Mouse (Mus musculus) activated CD4-positive, CD25-positive, alpha-beta regulatory T cell, adult 4 months (primary cell): ENCODE data around the gene H2-DMb1. TPM values are rescaled to one million over a fixed set of nuclear protein-coding genes. Genes with fewer than 3 reads are reported as not detected.

ENCODE experiments used
- ATAC-seq: one replicate; pipeline ENCODE4 v1.8.0; 2017
- polyA plus RNA-seq, 2 experiments: library from polyadenylated mRNA; unstranded; fragments of 100-300 nt; shearing (Covaris generic); gene quantifications; one replicate each; pipeline ENCODE4 v1.2.1; 2017

The H2-DMb1 gene
- polyA plus RNA-seq, 2 experiments from 2014 or later: 1.9 to 3.7 TPM

DNA sequence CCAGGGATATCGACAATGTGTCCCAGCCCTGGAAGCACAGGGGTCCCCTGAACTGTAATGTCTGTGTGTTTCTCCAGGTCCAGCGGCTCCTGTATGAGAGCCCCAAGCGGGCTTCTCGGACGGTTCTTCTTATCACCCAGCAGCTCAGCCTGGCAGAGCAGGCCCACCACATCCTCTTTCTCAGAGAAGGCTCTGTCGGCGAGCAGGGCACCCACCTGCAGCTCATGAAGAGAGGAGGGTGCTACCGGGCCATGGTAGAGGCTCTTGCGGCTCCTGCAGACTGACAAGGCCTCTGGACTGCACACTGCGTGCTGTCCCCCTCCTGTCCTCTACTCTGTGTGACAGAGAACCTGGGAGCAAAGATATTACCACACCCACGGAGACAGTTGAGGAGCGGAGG lies 43.6 kb downstream of the H2-DMb1 start:
- peak; percentile 73 for ATAC-seq

DNA sequence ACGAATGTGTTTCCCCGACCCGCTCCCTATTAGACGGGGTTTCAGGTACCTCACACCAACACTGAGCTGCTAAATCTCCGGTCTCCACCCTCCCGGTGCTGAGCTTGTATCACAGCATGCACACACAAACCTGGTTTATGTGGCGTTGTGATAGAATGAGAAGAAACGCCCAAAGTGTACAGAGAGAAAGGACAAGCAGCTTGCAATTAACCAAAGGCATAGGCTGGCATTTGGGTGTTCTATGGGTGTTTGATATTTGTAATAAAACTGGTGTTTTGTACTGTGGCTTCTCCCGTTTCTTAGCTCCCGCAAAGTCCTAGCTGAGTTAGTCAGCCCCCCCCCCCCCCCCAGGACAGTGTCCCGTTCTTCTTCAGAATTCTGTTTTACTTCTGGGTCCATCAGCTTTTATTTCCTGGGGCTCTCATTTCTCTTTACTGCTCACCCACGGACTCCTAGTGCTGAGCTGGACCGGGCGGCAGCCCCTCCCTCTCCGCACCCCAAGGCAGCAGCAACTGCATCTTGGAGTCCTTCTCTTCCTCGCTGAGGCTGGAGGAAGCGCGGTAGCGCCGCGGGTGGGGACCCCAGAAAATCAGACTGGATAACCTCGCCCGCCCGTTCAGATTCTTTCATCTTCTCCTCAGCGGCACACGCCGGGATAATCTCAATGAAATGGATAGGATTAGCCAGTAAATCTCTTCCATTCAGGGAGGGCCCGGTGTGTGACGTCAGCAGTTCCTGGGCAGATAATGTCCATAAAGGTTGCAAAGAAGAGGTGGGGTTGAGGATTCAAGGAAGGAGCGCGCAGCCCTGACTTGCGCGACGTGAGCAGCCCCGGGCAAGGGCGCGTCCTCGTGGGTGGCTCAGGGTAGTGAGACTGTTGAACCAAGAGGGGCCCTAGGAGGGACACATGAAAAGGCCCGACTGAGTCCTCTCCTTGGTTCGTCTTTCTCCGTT lies 44.3 kb downstream of the H2-DMb1 start, which contains the start of gene Psmb8:
Gene Psmb8 (plus strand): TSS at position 781 of the 954 bp plus-strand sequence.
- ATAC-seq: peak; percentile 48

DNA sequence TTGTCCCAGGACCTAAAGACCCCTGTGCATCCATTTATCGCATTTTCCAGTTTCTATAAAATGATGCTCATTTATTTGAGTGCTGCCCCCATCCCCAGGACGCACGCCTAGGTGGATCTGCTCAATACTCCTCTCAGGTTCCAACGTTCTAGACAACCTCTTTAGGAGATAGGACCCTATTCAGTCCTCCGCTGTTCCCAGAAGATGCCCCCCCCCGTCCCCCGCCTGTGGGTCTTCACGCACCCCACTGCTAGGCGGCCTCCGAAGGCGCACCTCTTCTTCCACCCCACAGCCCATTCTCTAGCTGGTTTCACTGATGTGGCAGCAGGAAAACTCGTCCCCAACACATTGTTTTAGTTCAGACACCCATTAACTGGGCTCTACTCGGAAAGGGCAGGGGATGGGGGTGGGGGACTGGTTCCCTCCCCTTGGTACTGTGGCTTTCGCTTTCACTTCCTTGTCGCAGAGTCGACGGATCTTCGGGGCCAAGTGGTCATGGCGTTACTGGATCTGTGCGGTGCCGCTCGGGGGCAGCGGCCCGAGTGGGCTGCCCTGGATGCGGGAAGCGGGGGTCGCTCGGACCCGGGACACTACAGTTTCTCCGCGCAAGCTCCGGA lies 45.1 kb downstream of the H2-DMb1 start:
- peak; percentile 62 for ATAC-seq

DNA sequence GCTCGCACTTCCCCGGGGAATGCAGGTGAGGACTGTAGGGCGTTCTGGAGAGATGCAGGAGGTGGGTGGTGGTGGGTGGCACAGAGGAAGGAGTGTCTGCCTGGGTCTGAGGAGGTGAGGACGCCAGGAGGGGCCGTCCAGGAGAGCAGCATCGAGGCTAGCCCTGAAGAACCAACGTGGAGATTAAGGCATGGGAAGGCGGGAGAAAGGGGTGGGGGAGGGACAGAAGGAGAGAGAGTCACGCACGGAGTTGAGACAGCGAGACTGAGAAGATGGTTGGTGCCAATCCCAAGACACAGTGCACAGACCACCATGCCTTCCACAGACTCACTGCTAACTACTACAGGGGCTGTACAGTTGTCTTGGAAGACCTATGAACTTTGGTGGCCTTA lies 45.6 kb downstream of the H2-DMb1 start:
- ATAC-seq: no peak

DNA sequence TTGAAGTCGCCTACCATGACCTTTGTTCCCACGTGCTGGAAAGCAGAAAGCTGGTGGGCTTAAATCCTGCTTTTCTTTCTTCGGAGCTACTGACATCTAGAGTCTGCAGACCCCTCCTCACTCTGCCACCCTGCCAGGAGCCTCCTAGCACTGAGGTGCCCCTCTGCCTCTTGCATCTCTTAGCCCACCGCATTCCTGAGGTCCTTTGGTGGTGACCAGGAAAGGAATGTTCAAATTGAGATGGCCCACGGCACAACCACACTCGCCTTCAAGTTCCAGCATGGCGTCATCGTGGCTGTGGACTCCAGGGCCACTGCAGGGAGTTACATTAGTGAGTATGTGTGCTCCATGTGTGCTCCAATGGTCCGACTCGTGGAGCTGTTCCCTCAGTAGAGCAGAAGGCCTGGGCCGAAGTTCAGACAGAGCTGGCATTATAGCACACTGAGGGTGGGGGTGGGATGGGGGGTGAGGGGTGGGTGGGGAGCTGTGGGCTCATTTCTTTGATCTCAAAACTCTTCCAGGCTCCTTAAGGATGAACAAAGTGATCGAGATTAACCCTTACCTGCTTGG lies 46.3 kb downstream of the H2-DMb1 start:
- ATAC-seq: no peak

DNA sequence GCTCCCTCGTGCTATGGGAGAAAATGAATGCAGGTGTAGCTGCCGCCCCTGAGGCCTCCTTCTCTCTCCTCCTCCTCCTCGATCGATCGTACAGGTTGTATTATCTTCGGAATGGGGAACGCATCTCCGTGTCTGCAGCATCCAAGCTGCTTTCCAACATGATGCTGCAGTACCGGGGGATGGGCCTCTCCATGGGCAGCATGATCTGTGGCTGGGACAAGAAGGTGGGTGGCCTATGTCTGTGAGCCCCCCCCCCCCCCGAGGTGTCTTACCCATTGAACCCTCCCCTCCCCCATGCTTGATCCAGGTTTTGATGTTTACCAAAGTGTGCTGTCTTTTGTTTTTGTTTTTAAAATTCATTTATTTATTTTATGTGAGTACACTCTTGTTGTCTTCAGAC lies 47.2 kb downstream of the H2-DMb1 start:
- ATAC-seq: no peak

DNA sequence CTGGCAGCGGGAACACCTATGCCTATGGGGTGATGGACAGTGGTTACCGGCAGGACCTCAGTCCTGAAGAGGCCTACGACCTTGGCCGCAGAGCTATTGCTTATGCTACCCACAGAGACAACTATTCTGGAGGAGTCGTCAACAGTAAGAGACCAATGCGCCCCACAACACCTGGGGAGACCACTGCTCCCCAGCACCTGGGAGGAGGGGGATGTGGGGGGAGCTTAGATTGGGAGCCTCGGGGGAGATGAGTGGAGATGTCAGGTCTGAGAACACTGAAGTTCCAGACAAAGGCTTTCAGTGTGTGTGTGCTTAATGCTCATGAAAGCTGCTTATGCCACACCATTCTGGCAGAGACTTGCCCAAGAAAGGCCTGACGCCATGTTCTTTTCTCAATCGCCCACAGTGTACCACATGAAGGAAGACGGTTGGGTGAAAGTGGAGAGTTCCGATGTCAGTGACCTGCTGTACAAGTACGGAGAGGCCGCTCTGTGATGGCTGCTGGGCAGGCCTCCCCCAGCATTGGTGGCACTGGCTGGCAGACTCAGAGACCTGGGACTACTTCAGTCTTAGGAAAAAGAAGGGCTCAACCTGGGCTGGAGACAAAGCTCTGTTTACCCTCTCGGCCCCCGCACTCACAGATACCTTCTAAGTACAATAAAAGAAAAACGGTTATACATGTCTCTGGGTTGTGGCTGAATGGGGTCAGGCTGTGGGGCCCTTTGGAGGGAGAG lies 48.1 kb downstream of the H2-DMb1 start:
- no peak for ATAC-seq

DNA sequence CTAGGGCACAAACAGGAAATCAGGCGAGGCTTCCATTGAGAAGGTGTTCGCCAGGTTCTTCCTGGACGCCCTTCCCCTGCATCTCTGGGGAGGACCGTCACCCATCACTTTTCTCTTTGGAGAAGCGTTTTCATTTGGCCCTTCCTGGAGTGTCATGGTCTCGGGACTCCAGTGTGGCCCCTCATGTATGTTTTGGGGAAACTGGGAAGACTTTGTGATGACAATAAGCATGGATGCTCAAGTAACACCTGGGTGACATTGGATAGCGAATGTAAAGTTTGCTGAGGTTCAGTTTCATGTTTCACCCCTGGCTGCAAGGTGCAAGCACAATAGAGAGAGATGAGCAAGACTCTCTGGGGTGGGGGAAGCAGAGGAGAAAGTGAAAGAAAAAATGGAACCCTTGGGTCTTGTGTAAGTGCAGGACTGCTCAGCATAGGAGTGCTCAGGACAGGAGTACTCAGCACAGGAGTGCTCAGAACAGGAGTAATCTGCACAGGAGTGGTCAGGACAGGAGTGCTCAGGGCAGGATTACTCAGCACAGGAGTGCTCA lies 48.7 kb downstream of the H2-DMb1 start:
- ATAC-seq: peak; percentile 9

DNA sequence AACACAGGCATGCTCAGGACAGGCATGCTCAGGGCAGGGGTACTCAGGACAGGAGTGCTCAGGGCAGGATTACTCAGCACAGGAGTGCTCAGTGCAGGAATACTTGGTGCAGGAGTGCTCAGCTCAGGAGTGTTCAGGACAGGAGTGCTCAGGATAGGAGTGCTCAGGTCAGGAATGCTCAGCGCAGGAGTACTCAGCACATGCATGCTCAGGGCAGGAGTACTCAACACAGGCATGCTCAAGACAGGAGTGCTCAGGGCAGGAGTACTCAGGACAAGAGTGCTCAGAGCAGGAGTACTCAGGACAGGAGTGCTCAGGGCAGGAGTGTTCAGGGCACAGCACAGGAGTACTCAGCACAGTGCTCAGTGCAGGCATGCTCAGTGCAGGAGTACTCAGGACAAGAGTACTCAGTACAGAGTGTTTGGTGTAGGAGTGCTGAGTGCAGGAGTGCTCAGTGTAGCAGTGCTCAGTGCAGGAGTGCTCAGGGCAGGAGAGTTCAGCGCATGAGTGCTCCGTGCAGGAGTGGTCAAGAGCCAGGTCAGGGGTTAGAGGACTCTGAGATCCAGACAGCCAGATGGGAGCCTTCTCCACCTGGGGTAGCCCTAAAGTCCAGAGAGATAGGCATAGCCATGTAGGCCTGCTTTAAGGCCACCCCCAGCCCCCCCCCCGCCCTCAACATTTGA lies 50.0 kb downstream of the H2-DMb1 start:
- no peak for ATAC-seq

DNA sequence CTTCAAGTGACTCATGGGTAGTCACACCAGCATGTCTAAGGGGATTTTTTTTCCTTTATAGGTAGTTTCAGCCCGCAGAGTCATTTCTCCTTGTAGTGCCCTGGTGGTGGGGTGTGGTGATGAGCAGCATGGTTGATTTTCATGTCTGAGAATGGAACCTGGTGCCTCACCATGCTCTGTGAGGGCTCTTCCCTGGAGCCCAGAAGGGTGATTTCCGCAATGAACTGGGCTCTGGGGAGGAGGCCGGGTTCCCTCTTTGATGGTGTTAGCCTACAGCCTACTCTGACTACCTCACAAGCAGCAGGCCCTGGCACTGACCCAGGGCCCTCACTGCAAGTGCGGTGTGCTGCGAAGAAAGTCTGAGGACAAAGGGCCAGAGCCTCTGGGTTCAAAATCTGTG lies 50.6 kb downstream of the H2-DMb1 start, which contains the start of gene Tap2:
Gene Tap2 (plus strand): TSS at position 84 of the 400 bp plus-strand sequence.
- ATAC-seq: peak; percentile 13

DNA sequence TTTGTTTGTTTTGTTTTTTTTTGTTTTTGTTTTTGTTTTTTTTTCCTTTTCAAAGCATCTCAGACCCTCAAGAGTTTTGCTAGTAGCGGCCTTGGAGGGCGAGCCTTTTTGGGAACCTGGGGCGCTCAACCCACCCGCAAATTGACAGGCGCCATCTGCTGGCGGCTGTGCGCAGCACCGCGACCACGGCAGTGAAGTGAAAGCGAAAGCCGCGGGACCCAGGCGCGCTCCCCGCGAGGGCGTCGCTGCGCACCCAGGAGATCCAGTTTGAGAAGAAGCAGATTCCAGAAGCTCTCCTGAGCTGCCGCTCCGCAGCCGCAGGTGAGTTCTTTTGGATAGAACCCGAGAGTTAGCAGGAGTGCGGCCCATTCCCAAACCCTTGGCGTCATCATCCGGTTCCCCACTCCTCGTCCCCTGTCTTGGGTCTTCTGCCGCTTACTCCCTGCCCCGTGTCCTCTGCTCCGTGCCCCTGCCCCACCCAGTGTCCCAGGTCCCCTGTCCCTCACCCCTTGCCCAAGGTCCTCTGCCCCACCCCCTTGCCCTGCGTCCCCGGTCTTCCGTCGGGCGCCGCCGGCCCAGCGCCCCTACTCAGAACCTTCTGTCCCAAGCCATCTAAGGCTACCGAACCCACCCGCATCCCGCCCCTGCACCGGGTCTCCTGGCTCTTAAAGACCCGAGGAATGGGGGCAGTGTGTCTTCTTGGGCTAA lies 51.6 kb downstream of the H2-DMb1 start:
- ATAC-seq: peak; percentile 42

DNA sequence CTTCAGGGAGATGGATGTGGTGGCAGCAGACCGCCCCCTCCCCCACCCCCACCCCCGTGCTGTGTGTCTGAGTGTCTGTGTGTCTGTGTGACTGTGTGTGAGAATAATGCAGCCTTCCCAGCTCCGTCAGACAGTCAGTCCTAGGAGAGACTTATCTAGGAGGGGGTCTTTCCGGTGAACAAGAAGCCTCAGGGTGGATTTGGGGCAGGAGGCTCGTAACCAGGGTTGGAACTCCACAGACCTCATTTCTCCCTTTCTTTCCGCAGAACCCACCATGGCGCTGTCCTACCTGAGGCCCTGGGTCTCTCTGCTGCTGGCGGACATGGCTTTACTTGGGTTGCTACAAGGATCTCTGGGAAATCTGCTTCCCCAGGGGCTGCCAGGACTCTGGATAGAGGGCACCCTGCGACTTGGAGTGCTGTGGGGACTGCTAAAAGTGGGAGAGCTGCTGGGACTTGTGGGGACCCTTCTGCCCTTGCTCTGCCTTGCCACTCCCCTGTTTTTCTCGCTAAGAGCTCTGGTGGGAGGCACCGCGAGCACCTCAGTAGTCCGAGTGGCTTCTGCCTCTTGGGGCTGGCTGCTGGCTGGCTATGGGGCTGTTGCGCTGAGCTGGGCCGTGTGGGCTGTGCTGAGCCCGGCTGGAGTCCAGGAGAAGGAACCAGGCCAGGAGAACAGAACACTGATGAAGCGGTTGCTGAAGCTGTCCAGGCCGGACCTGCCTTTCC lies 52.3 kb downstream of the H2-DMb1 start:
- ATAC-seq: no peak

DNA sequence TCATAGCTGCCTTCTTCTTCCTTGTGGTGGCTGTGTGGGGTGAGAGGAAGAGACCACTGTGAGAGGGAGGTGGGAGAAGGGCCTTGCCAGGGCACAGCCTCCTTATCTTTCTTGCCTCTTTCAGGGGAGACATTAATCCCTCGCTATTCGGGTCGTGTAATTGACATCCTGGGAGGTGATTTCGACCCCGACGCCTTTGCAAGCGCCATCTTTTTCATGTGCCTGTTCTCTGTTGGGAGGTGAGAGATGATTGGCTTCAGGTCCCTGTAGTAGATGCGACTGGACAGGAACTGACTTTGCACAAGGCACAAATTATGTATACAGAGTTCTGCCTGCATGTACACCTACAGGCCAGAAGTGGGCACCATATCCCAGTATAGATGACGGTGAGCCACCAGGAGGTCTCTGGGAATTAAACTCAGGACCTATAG lies 52.9 kb downstream of the H2-DMb1 start:
- peak; percentile 34 for ATAC-seq

DNA sequence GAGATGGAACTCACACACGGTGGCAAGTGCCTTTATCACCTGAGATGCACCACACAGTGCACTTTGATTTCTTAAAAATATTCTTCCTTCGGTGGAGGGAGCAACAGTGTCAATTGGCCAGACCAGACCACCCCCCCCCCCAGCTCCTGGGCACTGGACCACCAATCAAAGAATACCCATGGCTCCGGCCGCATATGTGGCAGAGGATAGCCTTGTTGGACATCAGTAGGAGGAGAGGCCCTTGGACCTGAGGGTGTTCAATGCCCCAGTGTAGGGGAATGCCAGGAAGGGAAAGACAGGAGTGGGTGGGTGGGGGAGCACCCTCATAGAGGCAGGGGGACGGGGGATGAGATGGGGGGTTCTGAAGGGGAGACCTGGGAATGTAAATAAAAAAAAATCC lies 53.9 kb downstream of the H2-DMb1 start:
- ATAC-seq: no peak

DNA sequence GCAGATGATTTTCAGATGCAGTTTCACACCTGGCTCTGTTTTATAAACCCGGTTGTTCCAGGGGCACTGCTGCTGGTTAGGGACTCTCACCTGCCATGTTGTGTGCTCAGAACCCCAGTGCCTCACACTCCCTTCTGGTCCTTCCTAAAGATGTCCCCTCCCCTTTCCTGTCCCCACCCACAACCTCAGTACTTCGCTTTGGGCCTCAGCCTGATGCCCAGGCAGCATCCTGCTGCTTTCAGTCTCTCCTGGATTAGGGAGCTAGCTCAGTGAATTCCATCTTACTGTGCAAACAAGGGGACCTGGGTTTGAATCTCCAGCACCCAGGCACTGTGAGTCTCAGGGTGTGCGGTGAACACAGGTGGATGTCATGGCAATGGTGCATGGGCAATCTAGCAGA lies 54.6 kb downstream of the H2-DMb1 start:
- peak; percentile 16 for ATAC-seq

DNA sequence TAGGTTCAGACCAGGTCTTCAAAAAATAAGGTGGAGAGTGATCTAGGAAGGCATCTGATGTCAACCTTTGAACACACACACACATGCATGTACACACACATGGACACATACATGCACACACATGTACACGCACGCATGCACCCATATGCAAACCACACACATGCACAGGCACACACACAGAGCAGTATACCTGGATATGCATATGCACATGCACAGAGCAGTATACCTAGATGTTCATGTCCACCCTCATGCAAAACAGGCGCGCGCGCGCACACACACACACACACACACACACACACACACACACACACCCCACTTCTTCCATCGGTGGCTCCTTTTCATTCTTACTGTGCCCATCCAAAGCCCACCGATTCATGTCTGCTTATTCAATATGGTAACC lies 55.0 kb downstream of the H2-DMb1 start:
- ATAC-seq: no peak

DNA sequence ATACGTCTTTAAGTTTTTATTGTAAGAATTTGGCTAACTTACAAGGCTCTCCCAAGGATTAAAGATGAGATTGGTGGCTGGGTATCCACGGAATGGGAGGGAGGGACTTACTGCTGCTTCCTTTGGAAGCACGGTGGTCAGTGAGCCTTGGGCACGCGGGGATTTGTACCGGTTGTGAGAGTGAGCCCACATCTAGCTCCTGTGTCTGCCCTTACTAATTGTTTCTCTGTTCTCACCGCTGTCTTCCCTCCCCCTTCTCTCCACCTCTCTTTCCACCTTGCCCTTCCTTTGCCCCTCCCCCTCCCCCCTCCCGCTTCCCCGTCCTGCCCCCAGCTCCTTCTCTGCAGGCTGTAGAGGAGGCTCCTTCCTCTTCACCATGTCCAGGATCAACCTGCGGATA lies 55.5 kb downstream of the H2-DMb1 start:
- no peak for ATAC-seq

DNA sequence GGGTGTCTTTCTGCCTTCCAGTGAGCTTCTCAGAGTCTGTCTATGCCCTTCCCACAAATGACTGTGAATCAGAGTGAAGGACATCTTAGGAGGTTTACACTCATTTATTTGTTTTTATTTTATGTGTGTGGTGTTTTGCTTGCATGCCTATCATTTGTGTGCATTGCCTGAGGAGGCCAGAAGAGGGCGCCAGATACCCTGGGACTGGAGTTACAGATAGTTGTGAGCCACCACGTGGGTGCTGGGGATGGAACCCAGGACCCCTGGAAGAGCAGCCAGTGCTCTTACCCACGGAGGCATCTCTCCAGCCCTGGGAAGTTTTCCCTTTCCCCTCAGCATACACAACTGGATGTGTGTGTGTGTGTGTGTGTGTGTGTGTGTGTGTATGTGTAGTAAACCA lies 56.8 kb downstream of the H2-DMb1 start:
- ATAC-seq: no peak
